Mouse (Mus musculus): ENCODE measurements at regions not wholly inside any gene's neighbourhood (a gene's known extent, or its start where the extent isn't known, plus 50 kb on each side); places are given as distances from the start of the nearest gene placed in this dataset.
"Not testable (repeated sequence)": the region's sequence is repeated elsewhere in the genome, so short reads cannot be mapped to it uniquely, and the experiment has no call there.

GRCm38 (mm10) chr2:98263641-98264040 is 398.4 kb upstream of the Gm10801 start:
- ChIA-PET CTCF (no interaction called here), POLR2A (no interaction called here)

GRCm38 (mm10) chr2:98269562-98269961 is 392.5 kb upstream of the Gm10801 start:
- POLR2A ChIA-PET, result interaction anchor here in 1 of 4 experiments (0.7 kb wide), 1 partner anchor 999 kb away, joined by 4 read pairs; no protein-coding TSS in a partner anchor
- CTCF ChIA-PET, result no interaction called here

GRCm38 (mm10) chr2:98286796-98287352 is 375.2 kb upstream of the Gm10801 start:
- ChIA-PET CTCF (no interaction called here), POLR2A (no interaction called here)

- POLR2A ChIA-PET, CTCF ChIA-PET: not testable (repeated sequence)
Observed at GRCm38 (mm10) chr2:98330025-98330424, 332.0 kb upstream of the Gm10801 start.

GRCm38 (mm10) chr2:98354200-98354599 is 307.8 kb upstream of the Gm10801 start:
- CTCF ChIA-PET, result no interaction called here
- POLR2A ChIA-PET, result no interaction called here

- CTCF ChIA-PET, result no interaction called here
- POLR2A ChIA-PET, result no interaction called here
Observed at GRCm38 (mm10) chr2:98379211-98379610, 282.8 kb upstream of the Gm10801 start.
